Mouse (Mus musculus) liver, embryonic 15.5 days (tissue): ENCODE data around the gene Gsg1l. TPM values are rescaled to one million over a fixed set of nuclear protein-coding genes. Genes with fewer than 3 reads are reported as not detected.

Experiments used
- ATAC-seq: fragments of 200-750 bp; cut with Nextera tagmentation; 2 replicates; pipeline ENCODE4 v1.8.0; 2017; ENCODE audit warnings: moderate number of reproducible peaks, mild to moderate bottlenecking, moderate library complexity; ENCODE audit not compliant: insufficient read depth
- H3K27ac ChIP-seq: fragments of 300-500 bp; sonication (generic); replicated peaks from 2 replicates; pipeline ENCODE4 v1.5.1; 2015; ENCODE audit warnings: mild to moderate bottlenecking, inconsistent platforms
- H3K27me3 ChIP-seq: fragments of 300-500 bp; sonication (generic); 2 replicates; pipeline ENCODE4 v1.6.1; 2015; ENCODE audit warnings: mild to moderate bottlenecking, inconsistent platforms
- H3K36me3 ChIP-seq: fragments of 300-500 bp; sonication (generic); replicated peaks from 2 replicates; pipeline ENCODE4 v1.6.1; 2015; ENCODE audit warnings: moderate library complexity, mild to moderate bottlenecking, inconsistent platforms
- H3K4me1 ChIP-seq: fragments of 300-500 bp; sonication (generic); replicated peaks from 2 replicates; pipeline ENCODE4 v1.6.1; 2015; ENCODE audit warnings: inconsistent platforms
- H3K4me2 ChIP-seq: fragments of 300-500 bp; sonication (generic); 2 replicates; pipeline ENCODE4 v1.6.1; 2015; ENCODE audit warnings: moderate library complexity, mild to moderate bottlenecking, inconsistent platforms
- H3K4me3 ChIP-seq: fragments of 300-500 bp; sonication (generic); replicated peaks from 2 replicates; pipeline ENCODE4 v1.5.1; 2015; ENCODE audit warnings: mild to moderate bottlenecking, inconsistent platforms
- H3K9ac ChIP-seq: fragments of 300-500 bp; sonication (generic); 2 replicates; pipeline ENCODE4 v1.6.1; 2015; ENCODE audit warnings: moderate library complexity, mild to moderate bottlenecking, inconsistent platforms
- H3K9me3 ChIP-seq: fragments of 300-500 bp; sonication (generic); replicated peaks from 2 replicates; pipeline ENCODE4 v1.6.1; 2016; ENCODE audit warnings: inconsistent platforms
- WGBS: fragments of 180-500 bp; shearing (Covaris S2); methylation state at CpG from one replicate; pipeline ENCODE4 v1.1.7; 2015; ENCODE audit warnings: mixed read lengths; ENCODE audit not compliant: insufficient replicate concordance; 5-methylcytosine and 5-hydroxymethylcytosine counted together
- polyA plus RNA-seq: library from polyadenylated mRNA; unstranded; fragments of >200 nt; fragmentation: Nextera tagmentation; extraction: Ambion mirVana; gene quantifications from 2 replicates; pipeline ENCODE4 v1.2.1, GENCODE M21; 2015

The Gsg1l gene
- polyA plus RNA-seq, 1 experiment from 2014 or later, result 0.09 TPM

DNA sequence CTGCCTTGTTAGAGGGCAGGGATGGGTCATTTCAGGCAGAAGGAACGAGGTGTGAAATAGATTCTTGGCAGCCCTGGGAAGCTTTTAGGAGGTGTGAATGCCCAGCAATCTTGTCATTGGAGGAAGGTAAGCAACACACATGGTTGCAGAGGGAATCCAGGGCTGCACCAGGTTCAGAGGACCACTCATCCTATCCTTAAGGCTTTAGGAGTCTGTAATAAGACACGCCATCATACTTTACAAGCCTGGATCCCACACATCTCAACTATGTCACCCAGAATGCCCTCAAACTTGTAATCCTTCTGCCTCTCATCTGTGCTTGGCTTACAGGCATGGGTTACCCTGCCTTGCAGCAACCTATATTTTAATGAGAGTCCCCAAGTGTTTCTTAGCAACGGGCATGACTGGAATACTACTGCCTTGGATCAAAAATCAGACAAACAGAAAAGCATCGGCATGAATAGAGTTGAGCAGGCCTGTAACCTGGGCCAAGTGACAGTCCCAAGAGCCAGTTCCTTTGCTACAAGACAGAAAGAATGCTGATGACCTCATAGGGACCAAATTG, 196.0 kb downstream of the Gsg1l start:
- WGBS, result 51% methylated on average over 4 of the region's 4 CpGs
- H3K4me1 ChIP-seq, result no peaks in the 10 kb centered on the region
- no peak overlapping the region for H3K4me2 ChIP-seq
- H3K4me3 ChIP-seq, result no peak overlapping the region
- 0 out of 2 replicates have a peak, but pooled peaks cover 2% of the 10 kb centered on the region for H3K27me3 ChIP-seq
- no peak for ATAC-seq
- H3K36me3 ChIP-seq, result no peaks in the 10 kb centered on the region
- no peaks in the 10 kb centered on the region for H3K9me3 ChIP-seq
- H3K27ac ChIP-seq, result no peak overlapping the region
- H3K9ac ChIP-seq, result no peak overlapping the region

DNA sequence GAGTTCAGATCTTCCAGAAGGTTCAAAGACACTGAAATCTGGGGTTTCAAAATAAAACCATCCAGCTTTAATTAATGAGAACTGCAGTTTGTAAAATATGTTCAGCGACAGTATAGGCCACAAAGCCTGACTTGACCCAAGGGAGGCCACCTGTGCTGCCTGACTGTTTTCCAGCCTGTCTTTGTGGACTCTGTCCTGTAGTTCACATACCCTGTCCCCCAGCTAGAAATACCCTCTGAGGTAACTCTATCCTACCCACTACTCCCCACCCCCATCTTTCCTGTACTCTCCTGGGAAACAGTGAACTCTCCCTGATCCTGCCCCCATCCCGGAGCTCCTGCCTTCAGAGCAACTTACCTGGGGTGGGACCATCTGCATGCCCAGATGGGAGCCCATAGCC, 199.0 kb downstream of the Gsg1l start:
- Histone ChIP-seq H3K27ac (no peak overlapping the region), H3K4me1 (no peaks in the 10 kb centered on the region), H3K36me3 (no peaks in the 10 kb centered on the region), H3K9me3 (no peaks in the 10 kb centered on the region), H3K4me3 (no peak overlapping the region), H3K27me3 (no peaks in the 10 kb centered on the region), H3K4me2 (no peak overlapping the region), H3K9ac (no peak overlapping the region)
- ATAC-seq, result peak; percentile 25; the same call in 1 of the 2 replicates
- WGBS, result 57% methylated on average over 2 of the region's 2 CpGs

DNA sequence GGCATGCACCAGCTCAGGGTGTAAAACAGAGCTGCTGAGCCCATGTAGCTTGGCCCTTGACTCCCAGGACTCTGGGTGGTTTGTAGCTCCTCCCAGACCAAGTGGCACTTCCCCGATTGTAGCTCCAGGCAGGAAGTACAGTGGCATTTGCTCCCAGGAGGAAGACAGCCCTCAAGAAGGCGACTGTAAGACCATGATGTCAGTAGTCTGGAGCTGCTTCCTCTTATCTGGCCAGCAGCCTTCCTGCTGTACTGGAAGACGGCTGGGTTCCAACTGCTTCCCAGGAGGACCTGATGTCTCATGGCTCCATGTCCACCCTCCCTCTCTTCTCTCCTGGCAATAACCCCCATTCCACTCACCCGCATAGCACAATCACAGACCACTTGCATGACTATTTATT, 204.2 kb downstream of the Gsg1l start:
- Histone ChIP-seq H3K4me1 (no peaks in the 10 kb centered on the region), H3K27ac (no peak overlapping the region), H3K4me3 (no peak overlapping the region), H3K9ac (no peak overlapping the region), H3K36me3 (no peaks in the 10 kb centered on the region), H3K27me3 (no peaks in the 10 kb centered on the region), H3K4me2 (no peak overlapping the region), H3K9me3 (no peaks in the 10 kb centered on the region)
- ATAC-seq, result no peak
- WGBS, result 26% methylated on average over 4 of the region's 4 CpGs

DNA sequence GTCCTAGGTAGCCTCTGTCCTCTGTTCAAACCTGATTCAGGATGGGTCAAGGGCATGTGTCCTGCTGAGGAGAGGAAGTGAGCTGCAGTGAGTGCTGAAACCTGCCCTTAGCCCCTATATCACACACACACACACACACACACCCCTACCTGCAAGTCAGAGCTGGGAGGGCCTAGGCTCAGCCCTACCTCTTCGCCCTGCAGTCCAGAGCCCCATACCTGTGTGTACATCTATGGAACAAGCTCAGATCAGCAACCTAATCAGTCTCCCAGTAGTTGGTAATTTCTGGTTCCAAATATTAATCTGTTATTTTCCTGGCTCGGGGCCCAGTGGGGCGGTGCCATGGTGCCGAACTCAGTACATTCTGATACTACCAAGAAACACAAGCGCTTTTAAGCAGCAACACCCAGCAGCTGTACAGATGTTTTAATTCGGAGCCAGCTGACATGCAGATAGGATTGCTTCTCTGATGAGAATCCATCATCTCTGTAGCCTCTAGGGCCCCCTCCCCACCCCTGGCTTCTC, 208.2 kb downstream of the Gsg1l start:
- H3K27me3 ChIP-seq, result no peaks in the 10 kb centered on the region
- no peak overlapping the region for H3K4me3 ChIP-seq
- ATAC-seq, result no peak
- H3K4me2 ChIP-seq, result no peak overlapping the region
- WGBS, result 71% methylated on average over 6 of the region's 6 CpGs
- no peaks in the 10 kb centered on the region for H3K4me1 ChIP-seq
- no peaks in the 10 kb centered on the region for H3K36me3 ChIP-seq
- no peak overlapping the region for H3K9ac ChIP-seq
- H3K27ac ChIP-seq, result no peak overlapping the region
- no peaks in the 10 kb centered on the region for H3K9me3 ChIP-seq

DNA sequence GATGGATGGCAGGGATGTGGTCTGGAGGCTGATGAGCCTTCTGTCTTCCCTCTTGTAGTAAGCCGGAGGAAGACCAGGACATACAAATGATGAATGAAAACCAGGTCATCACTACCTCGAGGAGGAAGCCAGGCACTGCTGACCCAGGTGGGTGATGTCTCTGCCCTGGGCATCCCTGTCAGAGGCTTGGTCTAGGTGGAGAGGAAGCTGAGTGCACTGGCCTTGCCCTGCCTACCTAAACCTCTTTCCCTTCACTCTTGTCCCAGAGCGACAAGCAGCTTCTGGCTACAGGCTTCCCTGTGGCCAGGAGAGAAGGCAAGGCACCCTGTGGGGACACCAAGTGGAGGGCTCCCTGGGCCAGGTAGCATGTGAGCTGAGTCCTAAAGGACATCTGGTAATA, 209.3 kb downstream of the Gsg1l start:
- Histone ChIP-seq H3K36me3 (no peaks in the 10 kb centered on the region), H3K27me3 (no peaks in the 10 kb centered on the region), H3K9me3 (no peaks in the 10 kb centered on the region), H3K27ac (no peak overlapping the region), H3K4me1 (no peaks in the 10 kb centered on the region), H3K9ac (no peak overlapping the region), H3K4me3 (no peak overlapping the region), H3K4me2 (no peak overlapping the region)
- WGBS, result 63% methylated on average over 3 of the region's 3 CpGs
- ATAC-seq, result no peak

DNA sequence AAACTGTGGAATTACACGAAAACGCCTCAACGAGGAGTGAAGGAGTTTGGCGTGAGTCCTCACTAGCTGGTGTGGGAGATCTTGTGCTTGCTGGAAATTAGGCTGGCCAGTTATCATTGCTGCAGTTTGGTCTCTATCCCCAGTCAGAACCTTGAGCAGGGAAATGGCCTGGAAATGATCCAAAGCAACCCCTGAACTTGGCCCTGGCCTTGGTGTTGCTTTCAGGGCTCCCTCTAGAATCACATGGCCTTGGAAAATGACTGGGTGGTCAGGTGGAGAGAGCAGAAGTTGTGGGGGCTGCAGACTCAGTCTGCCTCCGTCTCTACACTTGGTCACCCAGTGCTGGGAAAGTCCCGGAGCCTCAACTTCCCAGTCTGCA, 210.0 kb downstream of the Gsg1l start:
- Histone ChIP-seq H3K36me3 (no peaks in the 10 kb centered on the region), H3K4me1 (no peaks in the 10 kb centered on the region), H3K27ac (no peak overlapping the region), H3K4me2 (no peak overlapping the region), H3K4me3 (no peak overlapping the region), H3K9ac (no peak overlapping the region), H3K9me3 (no peaks in the 10 kb centered on the region), H3K27me3 (no peaks in the 10 kb centered on the region)
- ATAC-seq, result no peak
- 61% methylated on average over 6 of the region's 6 CpGs for WGBS

DNA sequence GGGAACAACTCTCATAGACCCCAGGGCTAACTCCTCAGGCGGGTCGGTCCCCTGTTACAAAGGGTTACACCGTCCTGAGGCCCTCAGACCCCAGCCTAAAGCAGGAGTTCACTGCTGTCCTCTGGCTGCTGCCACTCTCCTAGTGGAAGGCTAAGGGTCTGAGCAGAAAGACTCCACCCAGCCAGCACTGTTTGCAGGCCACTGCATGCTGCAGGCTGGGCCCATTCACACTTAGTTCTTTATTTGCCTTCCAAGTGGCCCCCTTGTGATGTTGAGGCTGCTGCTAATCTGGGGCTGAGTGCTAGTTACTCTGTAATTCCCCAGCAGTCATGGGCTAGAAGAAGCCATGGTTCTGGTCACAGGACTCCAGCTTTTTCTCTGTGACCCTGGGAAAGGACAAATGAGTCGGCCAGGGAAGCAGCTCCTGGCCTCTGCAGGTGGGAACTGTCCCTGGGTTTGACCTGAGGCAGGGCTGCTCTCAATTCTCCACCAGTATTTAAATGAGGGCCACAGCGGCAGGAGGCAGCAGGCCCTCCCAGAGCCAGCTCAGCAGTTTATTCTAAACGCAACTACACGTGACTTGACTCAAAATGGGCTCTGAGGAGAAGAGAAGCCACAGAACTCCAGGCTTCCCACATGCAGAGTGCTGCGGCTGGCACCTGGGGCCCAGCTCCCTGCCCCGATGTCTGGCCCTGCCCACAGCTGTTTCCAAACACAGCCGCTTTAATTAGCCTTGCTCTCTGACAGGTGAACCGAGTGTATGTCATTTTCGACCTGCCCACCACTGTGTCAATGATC, 210.6 kb downstream of the Gsg1l start:
- Histone ChIP-seq H3K4me2 (no peak overlapping the region), H3K9ac (no peak overlapping the region)
- ATAC-seq, result no peak

DNA sequence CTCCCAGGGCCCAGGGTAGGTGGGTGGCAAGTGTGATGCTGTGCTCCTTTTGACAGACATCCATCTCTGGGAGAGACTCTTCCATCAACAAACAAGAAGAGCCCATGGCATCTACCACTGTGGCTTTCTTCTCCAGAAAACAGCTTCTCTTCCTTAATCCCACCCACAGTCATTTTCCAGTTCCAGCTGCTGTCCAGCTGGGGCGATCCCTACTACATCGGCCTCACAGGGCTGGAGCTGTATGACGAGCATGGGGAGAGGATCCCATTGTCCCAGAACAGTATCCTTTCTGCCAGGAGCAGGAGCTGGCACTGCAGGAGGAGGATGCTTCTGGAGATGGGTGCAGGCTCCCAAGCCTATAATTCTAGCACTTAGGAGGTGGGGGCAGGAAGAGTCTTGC, 213.6 kb downstream of the Gsg1l start:
- Histone ChIP-seq H3K27ac (no peak overlapping the region), H3K4me3 (no peak overlapping the region), H3K36me3 (no peaks in the 10 kb centered on the region), H3K4me2 (no peak overlapping the region), H3K4me1 (no peaks in the 10 kb centered on the region), H3K9ac (no peak overlapping the region), H3K9me3 (no peaks in the 10 kb centered on the region), H3K27me3 (no peaks in the 10 kb centered on the region)
- ATAC-seq, result no peak
- 79% methylated on average over 3 of the region's 3 CpGs for WGBS

More for the DNA sequence above, 210.6 kb downstream of the Gsg1l start:
- WGBS, result 48% methylated on average over 12 of the region's 12 CpGs
- Histone ChIP-seq H3K4me1 (no peaks in the 10 kb centered on the region), H3K9me3 (no peaks in the 10 kb centered on the region), H3K27ac (no peak overlapping the region), H3K36me3 (no peaks in the 10 kb centered on the region), H3K4me3 (no peak overlapping the region), H3K27me3 (no peaks in the 10 kb centered on the region)

DNA sequence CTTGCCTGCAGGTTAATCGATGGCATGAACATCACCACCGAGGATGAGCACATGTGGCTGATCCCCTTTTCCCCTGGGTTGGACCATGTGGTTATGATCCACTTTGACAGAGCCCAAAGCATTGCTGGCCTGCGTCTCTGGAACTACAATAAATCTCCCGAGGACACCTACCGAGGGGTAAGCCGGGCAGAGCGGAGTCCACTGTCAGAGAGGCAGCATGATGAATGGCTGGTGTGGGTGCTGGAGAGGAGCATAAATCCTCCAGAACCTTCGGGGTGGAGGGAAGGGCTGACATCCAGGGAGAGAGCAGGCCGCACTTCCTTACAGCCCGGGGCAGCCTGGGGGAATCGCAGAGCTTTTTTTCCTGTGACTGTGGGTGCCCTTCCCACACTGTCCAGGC, 217.0 kb downstream of the Gsg1l start:
- no peak overlapping the region for H3K4me3 ChIP-seq
- ATAC-seq, result no peak

DNA sequence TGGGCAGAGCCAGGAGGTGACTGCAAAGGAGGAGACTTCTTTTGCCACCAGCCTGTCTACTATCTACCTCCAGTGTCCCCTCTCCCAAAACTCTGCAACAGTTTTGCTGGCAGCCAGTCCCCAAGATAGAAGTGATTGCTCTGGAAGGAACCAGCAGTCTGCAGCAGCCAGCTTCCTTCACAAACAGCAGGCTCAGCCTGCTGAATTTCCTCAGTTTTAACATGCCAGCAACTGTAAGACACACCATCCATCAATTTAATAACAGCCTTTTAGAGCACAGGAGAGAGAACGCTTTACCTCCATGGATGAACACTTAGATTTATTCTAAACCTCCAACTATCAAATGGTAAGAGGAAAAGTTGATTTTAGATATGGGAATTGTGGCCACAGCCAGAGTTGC, 218.2 kb downstream of the Gsg1l start:
- no peak overlapping the region for H3K4me3 ChIP-seq
- no peak for ATAC-seq
- no peaks in the 10 kb centered on the region for H3K36me3 ChIP-seq
- no peak overlapping the region for H3K4me2 ChIP-seq
- H3K9ac ChIP-seq, result no peak overlapping the region
- H3K27me3 ChIP-seq, result no peaks in the 10 kb centered on the region
- no peaks in the 10 kb centered on the region for H3K9me3 ChIP-seq
- WGBS, result 60% methylated on average over 1 of the region's 1 CpGs
- no peaks in the 10 kb centered on the region for H3K4me1 ChIP-seq
- H3K27ac ChIP-seq, result no peak overlapping the region

More for the DNA sequence above, 217.0 kb downstream of the Gsg1l start:
- Histone ChIP-seq H3K4me1 (no peaks in the 10 kb centered on the region), H3K36me3 (no peaks in the 10 kb centered on the region), H3K9me3 (no peaks in the 10 kb centered on the region), H3K27me3 (no peaks in the 10 kb centered on the region), H3K4me2 (no peak overlapping the region), H3K9ac (no peak overlapping the region), H3K27ac (no peak overlapping the region)
- WGBS, result 52% methylated on average over 11 of the region's 11 CpGs

DNA sequence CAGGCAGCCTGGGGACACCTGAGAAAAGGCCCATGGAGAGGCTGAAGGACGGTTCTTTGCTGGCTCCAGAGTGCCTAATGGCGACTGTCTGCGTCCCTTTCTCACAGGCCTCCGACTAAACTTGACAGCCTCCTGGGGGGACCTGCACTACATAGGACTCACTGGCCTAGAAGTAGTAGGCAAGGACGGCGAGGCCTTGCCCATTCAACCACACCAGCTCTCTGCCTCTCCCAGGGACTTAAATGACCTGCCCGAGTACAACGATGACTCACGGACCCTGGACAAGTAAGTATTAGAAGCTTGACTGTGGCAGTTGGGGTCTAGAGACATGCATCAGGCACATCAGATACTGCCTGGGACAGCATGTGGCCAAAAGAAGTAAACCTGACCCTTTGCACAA, 221.8 kb downstream of the Gsg1l start:
- ATAC-seq, result no peak
- Histone ChIP-seq H3K27me3 (no peaks in the 10 kb centered on the region), H3K9ac (no peak overlapping the region), H3K4me1 (no peaks in the 10 kb centered on the region), H3K27ac (no peak overlapping the region), H3K4me3 (no peak overlapping the region), H3K36me3 (no peaks in the 10 kb centered on the region), H3K9me3 (no peaks in the 10 kb centered on the region), H3K4me2 (no peak overlapping the region)
- 86% methylated on average over 9 of the region's 9 CpGs for WGBS
